Mouse (Mus musculus) cerebellum, adult 18-20 months (tissue): ENCODE data around the gene Tmem237.

Source experiments
- DNase-seq, 2 experiments: peaks; one replicate each; pipeline ENCODE4 v3.0.0; 2021

Tmem237 gene

GRCm38 (mm10) chr1:59094705-59095104, 25.5 kb downstream of the Tmem237 start, which contains the start of gene C2cd6:
C2cd6 (minus strand) TSS chr1:59094900.
- no peak for DNase-seq

GRCm38 (mm10) chr1:59070867-59071266, 49.3 kb downstream of the Tmem237 start:
- peak in 1 of 2 experiments; percentile 1 for DNase-seq

GRCm38 (mm10) chr1:59067976-59068375, 52.2 kb downstream of the Tmem237 start:
- DNase-seq, result peak; percentile 12 to 36

GRCm38 (mm10) chr1:59063697-59064096, 56.5 kb downstream of the Tmem237 start:
- DNase-seq, result no peak

GRCm38 (mm10) chr1:59056955-59057354, 63.3 kb downstream of the Tmem237 start:
- DNase-seq, result no peak

- DNase-seq, result no peak
Measured at GRCm38 (mm10) chr1:59051306-59051705, 68.9 kb downstream of the Tmem237 start.
